Mouse (Mus musculus): ENCODE measurements around the gene Cmtm2a.
"Not testable (repeated sequence)": the region's sequence is repeated elsewhere in the genome, so short reads cannot be mapped to it uniquely, and the experiment has no call there.

DNA sequence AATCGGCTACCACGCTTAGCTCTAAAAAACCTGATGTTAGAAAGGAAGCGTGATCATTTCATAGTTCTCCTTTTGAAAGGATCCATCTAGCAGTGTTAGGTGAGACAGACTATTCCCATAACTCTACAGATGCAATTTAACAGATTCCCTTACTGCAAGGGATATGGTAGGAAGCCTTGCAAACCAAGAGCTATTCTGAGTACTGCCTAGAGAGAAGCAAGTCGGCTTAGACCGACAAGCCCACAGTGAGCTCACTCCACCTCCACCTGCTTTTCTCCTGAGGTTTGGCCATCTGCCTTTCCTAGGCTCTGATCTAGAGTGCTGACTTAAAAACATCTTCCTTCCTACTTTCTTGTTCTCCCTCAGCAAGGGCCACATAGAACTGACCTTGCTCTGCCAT, 31.2 kb downstream of the Cmtm2a start:
- TF ChIP-seq POLR2A (IDR thresholded peaks at IDR 0.05; ENCODE audit: insufficient read depth, low read depth, low read length); CTCF (IDR thresholded peaks at IDR 0.05); EP300 (IDR thresholded peaks at IDR 0.05; ENCODE audit: insufficient read depth, low read depth, low read length): not testable (repeated sequence)
